In genomic region chr12:103371711-103372110, GRCm38 (mm10) we compare ENCODE assay signal across 7 mouse cellular contexts. TPM values are rescaled to one million over a fixed set of nuclear protein-coding genes. Genes with fewer than 3 reads are reported as not detected.
DNase-seq lines count a peak whose midpoint lies in the region; ATAC-seq and TF ChIP-seq lines count a peak whose summit lies in the region.

No protein-coding gene starts in this region.

- no peak for TF ChIP-seq POLR2A in spleen, adult 2 months (IDR thresholded peaks at IDR 0.05; ENCODE audit: low read depth, low read length)

- no peaks in the 10 kb centered on the region for H3K36me3 ChIP-seq in E14TG2a.4 (ENCODE audit: insufficient read depth, low read length)
- H3K36me3 ChIP-seq in embryonic facial prominence, embryonic 10.5 days (replicated peaks), result no peaks in the 10 kb centered on the region
- H3K36me3 ChIP-seq in limb, embryonic 11.5 days (ENCODE audit: control insufficient read depth, insufficient read depth, low read length), result no peaks in the 10 kb centered on the region
- H3K36me3 ChIP-seq in spleen, adult 2 months (ENCODE audit: control insufficient read depth, insufficient read depth, low read length), result no peaks in the 10 kb centered on the region

- H3K27ac ChIP-seq in layer of hippocampus, adult 2 months, result no peak overlapping the region
- no peak overlapping the region for H3K27ac ChIP-seq in embryonic facial prominence, embryonic 10.5 days (replicated peaks)
- H3K27ac ChIP-seq in limb, embryonic 11.5 days (replicated peaks; ENCODE audit: low read depth, low read length), result no peak overlapping the region
- H3K27ac ChIP-seq in spleen, adult 2 months (ENCODE audit: insufficient read depth, low read length), result no peak overlapping the region

- TF ChIP-seq CTCF in layer of hippocampus, adult 2 months (conservative IDR thresholded peaks at IDR 0.05), result peak; percentile 95
- peak; percentile 96 for TF ChIP-seq CTCF in E14TG2a.4 (conservative IDR thresholded peaks at IDR 0.05; ENCODE audit: low read length)
- peak; percentile 68; the same call in 1 of the 2 replicates for TF ChIP-seq CTCF in spleen, adult 2 months (IDR thresholded peaks at IDR 0.05; ENCODE audit: extremely low read depth, insufficient read depth, insufficient read length, insufficient replicate concordance)

- peaks cover 15% of the 10 kb centered on the region for H3K4me1 ChIP-seq in E14TG2a.4 (replicated peaks; ENCODE audit: low read depth, low read length)
- H3K4me1 ChIP-seq in embryonic facial prominence, embryonic 10.5 days, result peaks cover 7% of the 10 kb centered on the region
- H3K4me1 ChIP-seq in limb, embryonic 11.5 days (ENCODE audit: control insufficient read depth, insufficient read depth, low read length), result no peaks in the 10 kb centered on the region
- H3K4me1 ChIP-seq in spleen, adult 2 months (ENCODE audit: control insufficient read depth, insufficient read depth, insufficient read length), result no peaks in the 10 kb centered on the region

- H3K9ac ChIP-seq in limb, embryonic 11.5 days (ENCODE audit: low read length), result no peak overlapping the region

- ATAC-seq in limb, embryonic 11.5 days (ENCODE audit: insufficient number of reproducible peaks, low FRiP score, low TSS enrichment, low read depth), result no peak

- no peak overlapping the region for H3K4me2 ChIP-seq in limb, embryonic 11.5 days (ENCODE audit: low read depth, severe bottlenecking)

- 28% methylated on average over 6 of the region's 6 CpGs for whole genome bisulfite sequencing in embryonic facial prominence, embryonic 10.5 days
- WGBS in limb, embryonic 11.5 days, result 32% methylated on average over 6 of the region's 6 CpGs
- WGBS in spleen, adult 2 months, result 23% methylated on average over 6 of the region's 6 CpGs

- DNase-seq in layer of hippocampus, adult 2 months (ENCODE audit: low spot score in 2 of 2), result peak; percentile 56 to 67
- DNase-seq in layer of hippocampus, adult 9-10 months (ENCODE audit: low spot score), result no peak
- DNase-seq in adipocyte (ENCODE audit: low spot score), result peak; percentile 14
- peak; percentile 69 for DNase-seq in embryonic facial prominence, embryonic 10.5 days (ENCODE audit: low spot score)
- peak; percentile 76 for DNase-seq in limb, embryonic 11.5 days (ENCODE audit: low spot score)
- DNase-seq in spleen, adult 2 months (ENCODE audit: low read depth in 1 of 2, low spot score in 2 of 2), result peak in 1 of 2 experiments; percentile 62

- H3K27me3 ChIP-seq in E14TG2a.4 (ENCODE audit: insufficient read depth, low read length), result peaks cover 23% of the 10 kb centered on the region
- H3K27me3 ChIP-seq in embryonic facial prominence, embryonic 10.5 days (replicated peaks; ENCODE audit: low read depth, poor library complexity, severe bottlenecking), result peaks cover 10% of the 10 kb centered on the region
- H3K27me3 ChIP-seq in limb, embryonic 11.5 days (ENCODE audit: control insufficient read depth, insufficient read depth, low read length), result no peaks in the 10 kb centered on the region
- no peaks in the 10 kb centered on the region for H3K27me3 ChIP-seq in spleen, adult 2 months (ENCODE audit: control insufficient read depth, insufficient read depth, low read length)

- H3K9me3 ChIP-seq in E14TG2a.4 (ENCODE audit: low read length), result no peaks in the 10 kb centered on the region; the same call in 1 of the 2 replicates
- H3K9me3 ChIP-seq in embryonic facial prominence, embryonic 10.5 days, result no peaks in the 10 kb centered on the region
- no peaks in the 10 kb centered on the region for H3K9me3 ChIP-seq in limb, embryonic 11.5 days (ENCODE audit: control insufficient read depth, low read length)

- H3K4me3 ChIP-seq in layer of hippocampus, adult 2 months, result no peak overlapping the region
- H3K4me3 ChIP-seq in E14TG2a.4 (replicated peaks; ENCODE audit: low read length), result no peak overlapping the region
- no peak overlapping the region for H3K4me3 ChIP-seq in embryonic facial prominence, embryonic 10.5 days
- no peak overlapping the region for H3K4me3 ChIP-seq in limb, embryonic 11.5 days (ENCODE audit: low read depth, low read length)
- no peak overlapping the region for H3K4me3 ChIP-seq in spleen, adult 2 months (ENCODE audit: extremely low read depth, insufficient read depth, insufficient read length)

RNA-seq across cellular contexts. Expression of gene Asb2, which starts 15.9 kb away (rescaled TPM):
- total RNA-seq in layer of hippocampus, adult 2 months (2021), result 1 to 10 TPM; 2.0 to 2.3 TPM
- polyA plus RNA-seq in embryonic facial prominence, embryonic 10.5 days (2016; fragmentation: Nextera tagmentation; extraction: Ambion mirVana), result 0.51 and 0.75 TPM in 2 replicates
- polyA plus RNA-seq in limb, embryonic 11.5 days (2014; fragmentation: Nextera tagmentation; extraction: Ambion mirVana), result 0.87 and 1.4 TPM in 2 replicates
- polyA plus RNA-seq in spleen, adult 2 months (2012; rRNA removed), result 128 and 216 TPM in 2 replicates

RNA-seq across cellular contexts. Expression of gene Otub2, which starts 16.8 kb away (rescaled TPM):
- 10 to 100 TPM; 45.2 to 48.6 TPM for total RNA-seq in layer of hippocampus, adult 2 months (2021)
- polyA plus RNA-seq in embryonic facial prominence, embryonic 10.5 days (2016; fragmentation: Nextera tagmentation; extraction: Ambion mirVana), result 8.7 and 12.2 TPM in 2 replicates
- polyA plus RNA-seq in limb, embryonic 11.5 days (2014; fragmentation: Nextera tagmentation; extraction: Ambion mirVana), result 11.2 and 11.3 TPM in 2 replicates
- 4.9 and 5.7 TPM in 2 replicates for polyA plus RNA-seq in spleen, adult 2 months (2012; rRNA removed)

RNA-seq across cellular contexts. Expression of gene 9330161L09Rik, which starts 35.9 kb away (rescaled TPM):
- 1 to 10 TPM; 3.5 to 4.0 TPM for total RNA-seq in layer of hippocampus, adult 2 months (2021)
- polyA plus RNA-seq in embryonic facial prominence, embryonic 10.5 days (2016; fragmentation: Nextera tagmentation; extraction: Ambion mirVana), result 0.35 and 0.60 TPM in 2 replicates
- 0.58 and 1.0 TPM in 2 replicates for polyA plus RNA-seq in limb, embryonic 11.5 days (2014; fragmentation: Nextera tagmentation; extraction: Ambion mirVana)
- 0.82 and 1.1 TPM in 2 replicates for polyA plus RNA-seq in spleen, adult 2 months (2012; rRNA removed)

RNA-seq across cellular contexts. Expression of gene Ddx24, which starts 53.9 kb away (rescaled TPM):
- 100 to 1,000 TPM; 235 to 239 TPM for total RNA-seq in layer of hippocampus, adult 2 months (2021)
- 97.1 and 106 TPM in 2 replicates for polyA plus RNA-seq in embryonic facial prominence, embryonic 10.5 days (2016; fragmentation: Nextera tagmentation; extraction: Ambion mirVana)
- 102 and 105 TPM in 2 replicates for polyA plus RNA-seq in limb, embryonic 11.5 days (2014; fragmentation: Nextera tagmentation; extraction: Ambion mirVana)
- 26.9 and 32.5 TPM in 2 replicates for polyA plus RNA-seq in spleen, adult 2 months (2012; rRNA removed)

Comparison
In these comparisons a context has a peak if more than half of its experiments do, and no peak if none do; other contexts are left out.
1. RNA of gene Asb2, which starts 15.9 kb away (polyA plus RNA-seq): 128 to 216 TPM in spleen, adult 2 months; 0.87 to 1.4 TPM in limb, embryonic 11.5 days and 0.51 to 0.75 TPM in embryonic facial prominence, embryonic 10.5 days; every median in the first group is over 10 times any median in the second.
2. Peak in every context shown above with its lines, with median percentiles within 50 percentile points of each other: CTCF ChIP-seq.